Mouse (Mus musculus) cerebellum, postnatal 14 days (tissue): ENCODE data around the gene Ier3.

Experiments
- DNase-seq, 2 experiments: peaks; one replicate each; pipeline ENCODE4 v3.0.0; 2021; ENCODE audit warnings: mixed read lengths in 2 of 2

The Ier3 gene

DNA sequence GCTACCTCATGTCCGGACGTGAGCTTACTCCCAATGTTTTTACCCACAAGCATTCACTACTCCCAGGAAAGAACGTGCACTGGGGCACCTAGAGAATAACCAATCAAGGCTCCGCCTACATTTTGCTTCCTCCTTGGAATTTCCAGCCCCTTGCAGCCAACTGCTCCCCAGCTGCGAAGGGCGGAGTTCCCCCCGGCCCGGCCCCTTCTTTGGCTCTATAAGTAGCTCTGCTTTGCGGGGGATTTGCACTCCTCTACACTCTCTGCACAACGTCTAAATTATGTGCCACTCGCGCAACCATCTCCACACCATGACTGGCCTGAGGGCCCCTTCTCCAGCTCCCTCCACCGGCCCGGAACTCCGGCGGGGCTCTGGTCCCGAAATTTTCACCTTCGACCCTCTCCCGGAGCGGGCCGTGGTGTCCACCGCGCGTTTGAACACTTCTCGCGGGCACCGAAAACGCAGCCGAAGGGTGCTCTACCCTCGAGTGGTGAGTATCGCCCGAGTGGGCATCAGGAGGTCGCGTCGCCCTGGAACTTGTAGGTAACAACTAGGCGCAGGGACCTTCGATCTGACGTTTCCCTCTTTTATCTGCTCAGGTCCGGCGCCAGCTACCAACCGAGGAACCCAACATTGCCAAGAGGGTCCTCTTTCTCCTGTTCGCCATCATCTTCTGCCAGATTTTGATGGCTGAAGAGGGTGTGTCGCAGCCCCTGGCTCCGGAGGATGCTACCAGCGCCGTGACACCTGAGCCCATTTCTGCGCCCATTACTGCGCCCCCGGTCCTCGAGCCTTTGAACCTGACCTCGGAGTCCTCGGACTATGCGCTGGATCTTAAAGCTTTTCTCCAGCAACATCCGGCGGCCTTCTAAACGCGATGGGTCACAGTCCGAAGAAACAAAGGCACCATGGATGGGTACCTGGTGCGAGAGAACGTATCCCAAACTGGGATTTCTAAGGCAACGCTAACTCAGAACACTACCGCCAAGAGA, at the start of gene Ier3:
Gene Ier3 (plus strand): TSS at position 246 of the 992 bp plus-strand sequence.
- peak; percentile 70 to 72 for DNase-seq

DNA sequence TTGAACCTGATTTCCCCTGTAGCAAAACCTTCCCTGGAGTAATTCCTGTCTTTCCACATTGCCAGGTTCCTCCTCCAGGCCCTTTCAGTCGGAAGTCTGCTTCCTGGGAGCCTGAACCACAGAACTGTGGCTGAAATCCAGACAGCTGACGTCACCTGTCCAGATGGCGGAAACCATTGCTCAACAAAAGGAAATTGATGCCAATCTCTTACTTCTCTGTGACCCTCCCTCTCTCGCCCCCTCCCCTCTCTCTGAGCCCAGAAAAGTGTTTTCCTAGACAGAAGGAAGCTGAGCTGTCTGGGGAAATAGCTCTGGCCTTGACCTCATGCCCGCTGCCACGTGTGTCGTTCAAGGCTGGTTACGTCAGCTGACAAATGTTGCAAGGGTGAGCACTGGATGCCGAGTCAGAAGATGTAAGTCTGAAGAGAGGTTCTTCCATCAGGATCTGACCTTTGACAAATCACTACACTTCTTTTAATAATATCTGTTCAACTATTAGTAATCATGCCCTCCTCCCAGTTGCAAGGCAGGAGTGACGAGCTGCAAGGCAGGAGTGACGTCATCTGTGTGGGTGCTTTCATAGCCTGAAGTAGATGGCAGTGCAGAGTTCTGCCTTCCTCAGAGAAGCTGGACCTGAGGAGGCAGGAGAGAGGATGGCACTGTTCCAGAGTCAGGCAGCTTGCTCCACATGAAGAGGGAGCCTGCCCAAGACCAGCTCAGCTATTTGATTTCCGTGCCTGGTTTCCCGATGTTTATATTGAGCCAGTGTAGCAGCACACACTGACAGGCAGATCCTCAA, 44.5 kb upstream of the Ier3 start:
- peak; percentile 95 to 97 for DNase-seq

DNA sequence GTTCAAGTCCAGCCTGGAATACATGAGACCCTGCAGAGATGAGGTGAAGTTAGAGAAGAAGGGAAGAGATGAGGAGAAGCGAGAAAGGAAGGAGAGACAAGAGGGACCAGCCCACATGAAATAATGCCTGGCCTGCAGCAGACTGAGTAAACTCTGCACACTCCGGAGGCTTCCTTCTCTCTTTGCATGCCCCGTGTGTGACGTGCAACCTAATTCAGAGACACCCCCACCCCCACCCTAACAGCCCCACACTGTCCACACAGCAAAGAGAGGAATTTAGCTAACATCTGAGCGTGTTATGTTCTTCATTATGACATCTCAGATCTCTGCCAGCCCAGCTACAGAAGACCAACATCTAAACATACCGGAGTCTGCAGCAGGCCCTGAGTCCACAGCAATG, 42.5 kb upstream of the Ier3 start:
- DNase-seq = no peak

DNA sequence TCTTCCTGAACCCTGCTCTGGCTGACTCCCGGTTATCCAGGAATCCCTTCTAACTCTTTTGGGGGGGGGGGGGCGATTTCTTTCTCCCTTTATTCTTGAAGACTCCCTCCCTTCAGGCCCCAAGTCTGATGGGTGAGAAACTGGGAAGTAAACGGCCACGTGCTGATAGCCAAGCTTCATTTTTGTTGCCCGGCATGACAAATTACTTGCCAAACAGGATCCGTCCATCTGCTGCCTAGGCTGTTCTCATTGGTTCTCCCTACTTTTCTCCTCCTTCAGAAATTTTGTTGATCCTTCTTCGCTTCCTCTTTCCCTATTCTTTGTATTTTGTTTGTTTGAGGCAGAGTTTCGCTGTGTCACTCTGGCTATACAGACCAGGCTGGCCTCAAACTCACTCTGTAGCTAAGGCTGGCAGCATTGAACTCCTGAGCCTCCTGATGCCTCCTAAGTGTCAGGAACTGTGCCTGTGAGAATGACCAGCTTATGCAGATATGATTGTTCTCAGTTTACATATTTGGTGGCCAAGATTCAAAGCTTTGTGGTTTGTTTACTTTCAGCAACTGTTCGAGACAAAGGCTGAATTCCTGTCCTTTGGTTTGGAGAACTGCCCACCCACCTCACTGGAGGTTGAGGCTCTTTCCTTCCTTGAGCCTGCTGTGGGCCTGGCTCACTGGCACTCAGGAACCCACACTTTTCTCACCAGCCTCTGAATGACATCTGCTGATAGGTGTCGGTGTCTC, 41.8 kb upstream of the Ier3 start:
- peak; percentile 46 to 59 for DNase-seq

DNA sequence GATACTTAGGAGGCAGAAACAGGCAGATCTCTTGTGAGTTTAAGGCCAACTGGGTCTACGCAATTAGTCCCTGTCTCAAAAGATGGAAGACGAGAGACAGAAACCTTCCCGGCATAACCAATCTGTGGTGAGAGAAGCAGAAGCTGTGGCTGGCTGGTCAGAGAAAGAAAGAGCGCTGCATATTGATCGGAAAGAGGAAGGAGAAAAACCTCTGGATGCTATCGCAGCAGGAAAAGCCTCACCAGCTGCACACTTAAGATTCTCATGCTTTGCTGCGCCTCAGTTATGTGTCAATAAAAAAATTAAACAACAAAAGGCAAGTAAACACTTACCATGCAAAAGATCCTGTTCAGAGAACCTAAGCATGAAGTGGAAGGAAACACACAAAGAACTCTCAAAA, 41.1 kb upstream of the Ier3 start:
- DNase-seq = no peak

DNA sequence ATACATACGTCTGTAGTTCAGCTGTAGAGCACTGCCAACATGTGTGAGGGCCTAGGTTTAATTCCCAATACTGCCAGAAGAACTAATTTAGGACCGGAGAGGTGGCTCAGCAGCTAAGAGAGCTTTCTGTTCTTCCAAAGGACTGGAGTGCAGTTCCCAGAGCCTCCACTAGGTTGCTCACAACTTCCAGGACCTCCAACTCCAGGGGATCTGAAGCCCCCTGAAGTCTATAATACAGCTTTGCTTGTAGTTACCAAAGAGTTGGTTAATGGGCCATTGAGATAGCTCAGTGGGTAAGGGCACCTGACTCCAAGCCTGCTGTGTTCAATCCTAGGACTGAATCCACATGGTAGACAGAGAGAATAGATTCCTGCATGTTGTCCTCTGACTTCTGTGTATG, 39.1 kb upstream of the Ier3 start:
- peak in 1 of 2 experiments; percentile 43 for DNase-seq

DNA sequence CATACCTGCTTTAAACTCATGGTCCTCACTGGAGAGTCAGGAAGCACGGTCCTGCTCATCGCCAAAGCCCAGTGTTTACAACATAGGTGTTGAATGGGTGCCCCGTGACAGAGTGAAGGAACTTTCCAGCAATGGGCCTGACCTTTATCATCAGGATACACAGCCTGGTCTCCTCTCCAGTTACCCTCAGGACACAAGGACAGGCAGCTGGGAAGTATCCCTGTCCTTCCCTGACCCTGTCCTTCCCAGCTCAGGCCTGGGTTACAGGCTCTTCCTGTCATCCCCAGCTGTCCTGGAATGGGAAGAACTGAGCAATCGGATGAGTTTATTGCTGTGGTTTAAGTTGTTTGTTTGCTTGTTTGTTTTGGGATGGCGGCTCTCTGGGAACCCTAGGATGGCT, 38.6 kb upstream of the Ier3 start:
- no peak for DNase-seq

DNA sequence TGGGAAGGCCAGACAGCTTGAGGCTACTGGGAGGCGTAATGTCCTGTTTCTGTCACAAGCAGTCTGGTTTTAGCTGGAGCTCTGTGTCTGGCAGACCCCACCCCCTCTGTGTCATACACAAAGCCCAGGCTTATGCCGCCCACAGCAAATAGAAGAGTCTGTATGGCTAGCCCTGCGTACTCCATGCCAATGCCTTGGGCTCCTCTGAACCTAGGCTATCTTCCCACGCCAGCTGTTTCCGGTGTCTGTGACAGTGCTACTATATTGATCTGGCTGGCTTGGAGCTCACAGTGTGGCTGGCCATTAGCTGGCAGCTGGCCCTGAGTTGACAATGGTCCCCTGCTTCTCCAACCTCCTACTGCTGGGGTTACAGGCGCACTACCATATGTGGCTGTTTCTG, 37.5 kb upstream of the Ier3 start:
- DNase-seq = peak; percentile 42 to 58

DNA sequence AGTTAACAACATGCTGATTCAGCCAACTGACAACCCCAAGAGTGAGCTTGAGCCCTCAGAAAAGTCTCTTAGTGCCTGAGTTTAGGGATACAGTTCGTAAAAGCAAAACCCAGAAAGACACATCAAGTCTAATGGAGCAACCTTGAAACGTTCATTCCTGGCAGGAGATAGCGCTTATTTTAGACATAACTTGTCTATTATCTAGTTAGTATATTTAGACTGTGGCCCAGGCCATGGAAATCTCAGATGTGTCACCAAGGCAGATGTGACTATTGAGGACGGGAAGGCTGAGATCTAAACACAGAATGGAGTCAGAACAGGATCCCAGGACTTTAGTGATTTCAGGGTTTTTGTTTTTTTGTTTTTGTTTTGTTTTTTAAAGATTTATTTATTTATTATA, 36.3 kb upstream of the Ier3 start:
- no peak for DNase-seq

DNA sequence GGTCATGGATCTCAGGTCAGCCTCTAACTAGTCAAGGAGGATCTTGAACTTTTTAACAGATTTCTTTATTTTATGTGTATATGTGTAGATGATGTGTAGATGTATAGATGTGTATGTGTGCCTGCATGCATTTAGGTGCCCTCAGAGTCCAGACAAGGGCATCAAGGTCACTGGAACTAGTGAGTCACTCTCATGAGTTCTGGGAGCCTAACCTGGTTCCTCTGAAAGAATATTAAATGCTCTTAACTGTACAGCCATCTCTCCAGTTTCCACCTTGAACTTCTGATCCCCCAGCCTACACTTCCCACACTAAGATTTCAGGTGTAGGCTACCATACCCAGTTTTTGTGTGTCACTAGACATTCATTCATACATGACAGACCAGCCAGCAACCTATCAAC, 34.0 kb upstream of the Ier3 start:
- no peak for DNase-seq

DNA sequence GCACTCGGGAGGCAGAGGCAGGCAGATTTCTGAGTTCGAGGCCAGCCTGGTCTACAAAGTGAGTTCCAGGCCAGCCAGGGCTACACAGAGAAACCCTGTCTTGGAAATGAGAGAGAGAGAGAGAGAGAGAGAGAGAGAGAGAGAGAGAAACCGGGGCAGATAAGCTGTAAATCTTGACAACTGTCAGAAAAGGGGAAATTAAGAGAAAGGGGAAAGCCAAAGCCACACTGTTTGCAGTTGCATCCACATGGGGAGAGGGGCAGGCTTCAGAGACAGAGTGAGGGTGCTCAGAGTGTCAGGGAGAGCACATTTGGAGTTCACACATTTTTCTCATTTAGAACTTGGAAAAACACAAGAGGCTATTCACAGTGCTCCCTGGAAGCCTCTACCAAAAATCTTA, 33.5 kb upstream of the Ier3 start:
- no peak for DNase-seq

DNA sequence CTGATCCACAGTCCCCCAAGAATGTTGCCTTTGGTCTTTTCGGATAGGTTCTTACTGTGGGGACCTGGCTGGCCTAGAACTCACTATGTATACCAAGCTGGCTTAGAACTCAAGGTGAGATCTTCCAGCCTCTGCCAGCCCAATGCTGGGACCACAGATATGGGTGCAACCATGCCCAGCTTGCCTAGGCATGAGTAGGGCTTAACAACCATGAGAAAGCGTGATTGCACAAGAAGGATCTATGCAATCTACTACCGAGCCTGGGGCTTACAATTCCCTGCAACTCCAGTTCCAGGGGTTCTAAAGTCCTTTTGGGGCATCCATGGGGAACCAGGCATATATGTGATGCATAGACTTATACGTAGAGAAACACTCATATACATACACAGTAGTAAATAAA, 30.6 kb upstream of the Ier3 start:
- DNase-seq = no peak

DNA sequence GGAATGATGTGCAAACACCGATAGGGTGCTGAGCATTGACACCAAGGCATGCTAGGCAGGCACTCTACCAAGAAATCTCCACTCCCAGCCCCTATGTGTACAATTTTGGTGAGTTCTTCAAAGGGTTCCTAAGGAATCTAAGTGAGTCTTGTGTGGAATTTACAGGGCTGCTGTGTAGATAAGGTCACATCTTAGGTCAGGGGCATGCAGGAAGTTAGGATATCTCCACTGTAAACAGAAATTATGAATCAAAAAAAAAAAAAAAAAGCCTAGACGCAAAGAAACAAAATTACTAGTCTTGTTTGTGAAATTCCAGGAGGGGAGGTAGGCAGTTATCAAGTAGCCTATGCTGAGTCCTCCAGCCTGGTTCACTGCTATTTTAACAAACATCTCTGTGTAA, 28.6 kb upstream of the Ier3 start:
- DNase-seq = no peak

DNA sequence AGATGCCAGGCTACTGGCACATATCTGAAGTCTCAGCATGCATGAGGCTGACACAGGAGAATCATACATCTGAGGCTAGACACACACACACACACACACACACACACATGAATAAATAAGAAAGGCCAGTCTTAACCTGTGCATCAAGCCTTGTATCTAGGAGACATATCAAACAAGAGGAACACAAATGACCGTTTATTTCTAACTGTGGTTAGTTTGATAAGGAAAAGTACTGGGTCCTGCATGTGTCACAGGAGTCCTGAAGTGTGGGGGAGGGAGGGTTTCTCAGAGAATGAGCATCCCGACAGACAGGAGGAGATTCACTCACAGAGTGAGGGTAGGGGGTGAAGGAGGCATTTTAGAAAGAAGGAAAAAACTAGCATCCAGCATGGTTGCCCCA, 26.4 kb upstream of the Ier3 start:
- DNase-seq = no peak

DNA sequence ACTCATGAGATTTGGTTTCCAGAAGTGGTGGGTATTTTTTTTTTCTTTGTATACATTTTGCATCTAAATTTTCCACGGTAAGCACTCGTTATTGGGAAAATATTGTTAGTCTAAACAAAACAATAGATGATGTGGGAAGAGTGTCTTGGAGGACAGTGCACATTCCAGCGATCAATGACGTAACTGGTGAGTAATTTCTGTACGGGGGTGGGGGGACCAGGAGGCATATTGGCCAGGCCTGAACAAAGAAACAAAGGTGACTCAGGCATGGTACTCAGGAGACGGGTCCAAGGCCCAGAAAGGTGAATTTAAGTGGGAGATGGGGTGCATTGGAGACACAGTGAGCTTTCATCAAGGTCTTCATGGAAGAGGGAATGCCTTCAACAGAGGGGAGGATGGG, 25.8 kb upstream of the Ier3 start:
- no peak for DNase-seq

DNA sequence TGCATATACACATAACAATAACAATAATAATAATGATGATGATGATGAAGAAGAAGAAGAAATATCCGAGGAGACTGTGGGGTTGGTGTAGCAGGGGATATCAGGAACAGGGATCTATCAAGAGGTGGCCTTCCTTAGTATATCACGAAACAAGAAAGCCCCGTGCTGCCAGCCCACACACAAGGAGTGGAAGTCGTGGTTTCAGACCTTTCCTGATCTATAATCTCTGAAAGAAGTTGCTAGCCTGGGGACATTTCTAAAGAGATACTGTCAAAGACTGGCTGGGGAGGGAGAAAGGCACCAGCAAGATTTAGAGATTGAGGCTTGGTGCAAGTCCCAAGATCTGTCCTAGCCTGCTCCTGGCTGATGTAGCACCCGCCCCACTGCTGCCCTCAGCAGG, 24.6 kb upstream of the Ier3 start:
- no peak for DNase-seq

DNA sequence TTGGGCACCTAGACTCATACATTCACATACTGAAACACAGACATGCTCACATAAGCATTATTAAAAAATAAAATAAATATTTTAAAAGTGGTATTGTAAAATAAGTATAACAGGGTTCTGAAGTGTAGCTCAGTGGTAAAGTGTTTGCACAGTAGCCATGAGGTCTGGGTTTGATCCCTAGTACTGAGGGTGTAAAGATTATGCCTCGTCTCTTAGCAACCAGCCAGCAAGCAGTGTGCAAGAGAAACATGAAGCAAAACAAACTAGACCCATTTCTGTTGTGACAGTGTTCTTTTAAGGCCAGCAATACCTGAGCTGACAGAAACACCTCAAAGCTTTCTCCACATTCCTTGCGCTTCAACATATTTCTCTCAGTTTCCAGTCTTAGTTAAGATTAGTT, 20.6 kb upstream of the Ier3 start:
- DNase-seq = no peak

DNA sequence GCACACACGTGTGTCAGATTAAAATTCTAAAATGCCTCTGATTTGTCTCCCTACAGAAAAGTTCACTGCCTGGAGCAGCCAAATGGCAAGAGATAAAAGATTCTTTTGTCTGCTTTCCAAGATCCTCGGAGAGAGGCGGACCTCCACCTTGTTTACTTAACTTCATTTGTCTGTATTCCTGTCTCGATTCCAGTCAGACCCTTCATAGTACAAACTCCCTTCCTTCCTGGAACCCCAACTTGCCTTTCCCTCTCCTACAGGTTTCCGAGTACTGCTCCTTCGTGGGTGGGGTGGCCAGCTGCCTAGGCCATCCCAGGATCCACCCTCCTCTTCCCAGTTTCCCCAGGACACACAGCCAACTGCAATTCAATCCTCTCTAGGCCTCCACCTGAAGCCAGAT, 18.5 kb upstream of the Ier3 start:
- no peak for DNase-seq

DNA sequence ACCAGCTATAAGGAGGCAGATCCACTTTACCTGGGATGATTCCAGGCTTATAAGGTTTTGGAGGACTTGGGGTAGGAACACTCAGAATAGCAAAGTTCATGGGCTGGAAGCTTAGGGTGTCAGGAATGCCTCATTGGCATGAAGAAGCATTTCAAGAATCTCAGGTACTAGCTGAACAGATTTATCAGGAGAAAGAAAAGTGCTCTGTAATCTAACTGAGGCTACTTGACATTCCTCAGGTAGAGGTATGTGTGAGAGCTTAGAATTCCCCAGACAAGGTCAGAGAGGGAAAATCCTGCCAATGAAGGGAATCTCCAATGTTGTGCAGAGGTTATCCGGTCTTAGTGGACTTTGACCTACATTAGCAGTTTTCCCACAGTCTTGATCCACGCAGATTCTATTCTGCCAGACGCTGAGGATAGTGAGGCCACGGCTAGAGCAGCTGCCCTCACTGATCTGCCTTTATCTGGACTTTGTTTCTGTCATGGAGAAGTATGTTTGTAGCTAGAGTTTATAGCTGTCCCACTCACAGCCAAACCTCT, 17.6 kb upstream of the Ier3 start:
- no peak for DNase-seq

DNA sequence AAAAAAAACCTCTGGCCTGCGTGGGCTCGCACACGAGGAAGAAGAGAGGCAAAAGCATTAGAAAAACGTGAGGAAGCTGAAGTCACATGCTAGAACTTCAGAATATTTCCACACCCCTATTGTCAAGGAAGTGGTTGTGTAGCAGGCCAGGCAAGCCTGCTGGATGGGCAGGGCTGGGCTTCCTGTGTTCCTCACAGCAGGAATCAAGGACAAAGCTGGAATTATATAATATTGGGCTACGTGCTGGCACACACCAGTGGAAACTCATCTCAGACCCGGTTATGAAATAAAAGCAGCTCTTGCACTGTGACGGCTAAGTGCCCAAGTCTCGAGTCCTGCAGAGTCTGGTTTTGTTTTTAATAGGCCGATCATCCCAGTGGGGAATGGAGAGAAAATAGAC, 13.4 kb upstream of the Ier3 start:
- DNase-seq = no peak

DNA sequence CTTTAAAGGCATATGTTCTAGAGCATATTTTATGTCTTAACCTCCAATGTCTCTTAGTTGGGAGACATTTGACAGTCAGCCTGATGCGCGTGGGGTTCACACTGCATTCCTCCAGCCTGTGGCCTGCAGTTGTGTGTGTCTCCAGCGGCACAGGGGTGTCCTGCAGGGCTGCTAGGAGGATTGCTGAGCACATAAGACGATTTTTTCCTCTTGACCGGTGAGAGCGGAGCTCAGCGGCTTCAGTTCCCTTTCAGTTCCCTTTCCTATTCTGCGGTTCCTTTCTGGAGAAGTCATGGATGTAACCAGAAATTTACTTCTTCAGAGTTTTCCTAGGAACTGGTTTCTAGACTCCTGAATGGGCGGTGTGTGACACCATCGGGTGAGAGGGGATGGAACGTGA, 12.1 kb upstream of the Ier3 start:
- DNase-seq = no peak

DNA sequence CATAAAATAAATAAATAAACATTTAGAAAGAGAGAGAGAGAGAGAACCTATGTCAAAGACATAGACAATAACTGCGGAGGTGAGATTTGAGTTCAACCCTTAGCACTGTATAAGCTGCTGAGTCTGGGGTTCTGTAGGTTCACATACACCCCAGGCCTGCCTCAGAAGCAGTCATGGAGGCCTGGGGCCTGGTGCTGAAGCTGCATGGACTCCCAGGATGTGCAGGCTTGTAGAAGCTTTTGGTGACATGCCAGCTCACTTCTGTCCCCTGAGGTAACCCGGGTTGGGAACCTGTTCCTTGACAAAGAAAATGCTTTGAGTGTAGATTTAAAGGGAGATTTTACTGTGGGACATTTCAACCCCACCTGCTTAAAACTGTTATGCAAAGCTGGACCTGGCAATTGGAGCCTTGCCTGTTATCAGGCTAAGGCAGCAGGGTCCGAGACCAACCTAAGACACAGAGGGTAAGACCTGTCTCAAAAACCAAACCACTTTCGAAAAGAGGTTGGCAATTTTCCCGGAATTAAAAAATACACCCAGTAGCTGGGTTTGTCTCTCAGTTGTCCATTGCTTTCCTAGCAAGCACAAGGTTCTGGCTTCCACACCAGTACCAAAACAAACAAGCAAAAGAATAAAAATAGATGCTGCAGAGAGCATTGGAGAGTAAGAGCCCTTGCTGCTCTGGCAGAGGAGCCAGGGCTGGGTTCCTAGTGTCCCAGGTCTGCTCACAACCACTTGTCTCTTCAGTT, 10.4 kb upstream of the Ier3 start:
- DNase-seq = no peak
